Mouse (Mus musculus) layer of hippocampus, postnatal 36 days (tissue): ENCODE results near the gene Tia1. TPM values are rescaled to one million over a fixed set of nuclear protein-coding genes. Genes with fewer than 3 reads are reported as not detected.
A peak's percentile ranks its signal among the peaks of the same experiment; 100 is the strongest.

Experiments used
- DNase-seq, 2 experiments: peaks; one replicate each; pipeline ENCODE4 v3.0.0; 2022
- total RNA-seq, 2 experiments: library from RNA; stranded (reverse); gene quantifications; 2 replicates each; pipeline ENCODE4 v1.2.3; 2021

Tia1 gene
- total RNA-seq, 2 experiments from 2014 or later, result 131 to 154 TPM

DNA sequence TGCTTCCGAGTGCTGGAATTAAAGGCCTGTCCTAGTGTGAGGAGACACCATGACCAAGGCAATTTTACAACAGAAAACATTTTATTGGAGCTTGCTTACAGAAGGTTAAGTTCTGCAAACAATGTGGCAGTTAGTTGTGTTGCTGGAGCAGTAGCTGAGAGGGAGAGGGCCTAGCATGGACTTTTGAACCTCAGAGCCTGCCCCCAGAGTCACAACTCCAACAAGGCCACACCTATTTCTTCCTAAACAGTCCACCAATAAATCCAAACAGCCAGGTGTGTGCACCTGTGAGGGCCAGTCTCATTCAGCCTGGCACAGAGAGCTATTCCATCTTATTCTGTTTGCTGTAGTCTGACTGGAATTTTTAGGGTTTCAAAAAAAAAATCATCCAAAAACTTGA is 29.7 kb downstream of the Tia1 start:
- DNase-seq, result no peak

DNA sequence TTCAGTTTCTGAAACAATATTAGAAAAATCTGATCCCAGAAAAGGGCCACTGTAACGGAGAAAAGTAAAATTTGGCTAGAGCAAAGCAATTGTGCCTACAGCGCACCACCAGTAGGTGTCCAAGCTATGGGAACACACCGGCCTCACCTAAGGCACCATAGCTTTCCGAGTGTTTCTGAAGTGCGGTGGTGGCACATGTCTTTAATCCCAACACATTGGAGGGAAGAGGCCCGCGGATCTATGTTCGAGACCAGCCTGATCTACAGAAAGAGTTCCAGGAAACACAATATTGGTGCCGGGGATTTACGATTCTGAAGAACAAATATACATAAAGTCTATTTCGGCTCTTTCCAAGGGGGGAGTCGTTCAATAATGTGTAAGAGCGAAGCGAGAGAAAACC is 33.7 kb downstream of the Tia1 start:
- DNase-seq, result peak; percentile 18 to 27

DNA sequence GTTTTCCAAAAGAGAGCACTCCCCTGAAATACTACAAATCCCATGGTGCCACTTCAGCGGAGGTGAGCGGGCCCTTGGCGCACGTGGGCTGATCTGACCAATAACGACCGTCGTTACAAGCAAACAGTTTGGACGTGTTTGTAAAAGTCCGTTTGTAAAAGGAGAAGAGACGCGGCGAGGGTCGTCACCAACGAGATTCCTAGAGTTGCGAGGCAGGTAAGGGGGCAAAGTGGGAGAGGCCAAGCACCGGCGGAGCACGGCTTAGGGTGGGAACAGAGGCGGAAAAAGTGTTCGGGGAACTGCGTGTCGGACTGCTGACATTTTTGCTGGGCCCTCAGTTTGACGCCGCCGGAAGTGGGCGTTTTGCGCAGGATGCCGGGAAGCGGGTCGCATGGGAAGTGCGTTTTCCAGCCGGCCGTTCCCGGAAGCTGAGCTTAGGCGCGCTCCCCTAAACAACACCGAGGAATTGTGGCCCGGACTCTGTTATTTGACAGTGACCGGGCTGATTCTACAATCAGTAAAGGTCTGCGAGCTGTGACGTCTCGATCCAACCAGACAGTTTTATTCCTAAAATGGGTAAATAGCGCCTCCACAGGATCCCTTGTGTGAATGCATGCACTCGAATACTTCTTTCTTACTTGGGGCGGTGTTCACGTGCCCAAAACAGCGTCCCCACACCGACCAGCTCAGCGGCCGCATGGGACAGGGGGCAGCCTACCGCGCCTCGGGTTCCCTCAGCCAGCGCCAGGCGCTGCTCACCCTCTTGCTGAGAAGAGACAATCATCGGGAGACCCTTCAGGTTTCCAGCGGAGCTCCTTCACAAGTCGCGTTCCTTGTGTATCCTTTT is 34.5 kb downstream of the Tia1 start, which contains the start of gene C87436:
Gene C87436, plus strand, starts transcription at position 103 of the 847 bp plus-strand sequence.
- peak; percentile 97 for DNase-seq

DNA sequence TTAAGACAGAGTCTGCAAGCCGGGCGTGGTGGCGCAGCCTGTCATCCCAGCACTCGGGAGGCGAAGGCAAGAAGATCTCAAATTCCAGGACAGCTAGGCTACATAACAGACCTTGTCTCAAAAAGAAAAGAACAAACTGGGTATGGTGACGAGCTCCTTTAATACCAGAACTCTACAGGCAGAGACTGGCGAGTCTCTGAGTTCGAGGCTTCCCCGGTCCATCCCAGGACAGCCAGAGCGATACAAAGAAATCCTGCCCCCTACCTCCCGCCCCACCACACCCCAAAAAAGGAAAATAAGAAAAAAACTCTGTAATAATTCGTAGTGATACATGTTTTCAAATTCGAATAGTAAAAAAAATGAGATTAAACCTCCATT is 35.1 kb downstream of the Tia1 start:
- DNase-seq, result no peak

DNA sequence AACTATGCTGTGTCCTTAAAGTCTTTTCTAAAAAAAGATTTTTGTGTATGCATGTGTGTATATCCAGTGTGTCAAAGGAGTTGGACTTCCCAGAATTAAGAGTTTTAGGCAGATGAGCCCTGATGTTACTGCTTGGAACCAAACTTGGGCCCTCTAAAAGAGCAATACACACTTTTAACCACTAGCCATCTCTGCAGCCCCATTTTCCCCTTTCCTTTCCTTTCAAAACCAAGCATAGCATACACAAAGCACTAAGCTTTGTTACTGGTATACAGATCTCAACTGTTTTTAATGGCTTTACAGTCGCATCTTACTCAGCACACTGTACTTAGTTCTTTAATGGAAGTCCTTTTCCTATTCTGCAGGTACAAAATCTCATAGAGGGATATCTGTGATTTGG is 35.5 kb downstream of the Tia1 start:
- DNase-seq, result no peak

DNA sequence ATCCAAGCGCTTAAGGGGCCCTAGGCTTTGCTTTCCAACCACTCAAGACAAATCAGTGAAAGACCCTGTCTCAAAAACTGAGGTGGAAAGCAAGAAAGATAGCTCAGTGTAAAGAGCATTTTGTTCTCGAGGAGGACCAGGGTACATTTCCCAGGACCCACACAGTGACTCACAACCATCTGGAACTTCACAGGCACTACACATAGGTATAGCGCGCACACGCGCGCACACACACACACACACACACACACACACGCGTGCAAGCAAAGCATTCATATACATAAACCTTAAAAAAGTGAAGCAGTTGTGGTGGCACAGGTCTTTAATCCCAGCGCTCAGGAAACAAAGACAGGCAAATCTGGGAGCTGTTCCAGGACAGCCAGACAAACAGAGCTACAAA is 37.6 kb downstream of the Tia1 start:
- no peak for DNase-seq

DNA sequence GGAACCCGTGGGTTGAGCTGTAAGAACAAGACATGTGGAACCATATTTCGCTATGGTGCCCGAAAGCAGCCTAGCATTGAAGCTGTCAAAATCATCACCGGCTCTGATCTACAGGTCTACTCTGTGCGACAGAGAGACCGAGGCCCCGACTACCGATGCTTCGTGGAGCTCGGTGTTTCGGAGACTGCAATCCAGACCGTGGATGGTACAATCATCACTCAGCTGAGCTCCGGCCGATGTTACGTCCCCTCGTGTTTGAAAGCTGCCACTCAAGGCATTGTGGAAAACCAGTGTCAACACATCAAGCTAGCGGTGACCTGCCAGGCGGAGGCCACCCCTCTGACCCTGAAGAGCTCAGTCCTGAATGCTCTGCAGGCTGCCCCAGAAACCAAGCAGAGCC is 41.5 kb downstream of the Tia1 start:
- no peak for DNase-seq

DNA sequence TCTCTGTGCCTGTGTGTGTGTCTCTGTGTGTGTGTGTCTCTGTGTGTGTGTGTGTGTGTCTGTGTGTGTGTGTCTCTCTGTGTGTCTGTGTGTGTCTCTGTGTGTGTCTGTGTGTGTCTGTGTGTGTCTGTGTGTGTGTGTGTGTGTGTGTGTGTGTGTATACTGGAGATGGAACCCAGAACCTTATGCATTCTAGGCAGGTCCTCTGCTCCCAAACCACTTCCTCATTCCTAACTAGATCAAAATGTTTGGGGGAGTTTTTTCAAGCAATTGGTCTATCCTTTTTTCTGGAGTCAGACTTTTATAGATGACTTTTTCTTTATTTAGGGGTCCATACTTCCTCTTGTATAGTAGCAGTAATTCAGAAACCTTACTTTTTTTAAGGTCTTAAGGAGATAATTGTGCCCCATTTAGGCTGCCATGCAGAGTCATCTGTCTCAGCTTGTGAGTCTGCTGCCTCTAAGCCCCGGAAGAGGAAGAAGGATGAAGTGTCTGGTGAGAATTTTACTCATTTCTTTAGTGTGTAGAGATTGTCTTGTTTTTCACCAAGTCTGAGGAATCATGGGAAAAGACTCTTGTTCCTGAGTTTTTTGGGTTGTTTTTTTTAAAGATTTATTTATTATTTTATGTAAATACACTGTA is 43.0 kb downstream of the Tia1 start:
- DNase-seq, result no peak

DNA sequence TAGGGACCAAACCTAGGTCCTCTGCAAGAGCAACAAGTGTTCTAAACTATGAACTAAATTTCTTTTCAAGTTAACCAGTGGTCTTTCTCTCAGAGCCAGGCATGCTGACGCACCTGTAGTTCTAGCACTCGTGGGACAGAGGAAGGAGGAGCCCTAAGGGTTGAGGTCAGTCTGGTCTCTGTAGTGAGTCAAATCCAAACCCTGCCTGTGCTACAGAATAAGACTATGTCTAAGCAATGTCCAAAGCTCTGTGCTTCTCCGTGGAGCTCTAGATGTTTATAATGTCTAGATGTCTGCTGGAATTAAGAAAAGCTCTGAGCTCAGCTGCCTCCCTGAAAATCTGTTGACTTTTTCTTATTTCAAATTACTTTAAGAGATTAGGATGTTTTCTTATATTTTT is 52.7 kb downstream of the Tia1 start:
- DNase-seq, result no peak

DNA sequence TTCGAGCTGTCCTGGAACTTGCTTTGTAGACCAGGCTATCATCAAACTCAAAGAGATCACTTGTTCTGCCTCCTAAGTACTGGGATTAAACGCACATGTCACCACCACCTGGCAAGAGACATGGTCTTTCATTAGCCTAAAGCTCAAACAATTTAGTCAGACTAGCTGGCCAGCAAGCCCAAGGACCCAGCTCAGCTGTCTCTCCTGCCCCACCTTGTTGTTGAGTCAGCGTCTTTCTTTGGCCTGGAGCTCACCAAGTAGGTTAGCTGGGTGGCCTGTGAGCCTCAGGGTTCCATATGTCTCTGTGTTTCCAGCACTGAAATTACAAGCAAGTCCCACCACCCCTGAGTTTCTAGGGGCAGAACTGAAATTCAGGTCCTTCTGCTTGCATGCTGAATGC is 59.1 kb downstream of the Tia1 start:
- no peak for DNase-seq

DNA sequence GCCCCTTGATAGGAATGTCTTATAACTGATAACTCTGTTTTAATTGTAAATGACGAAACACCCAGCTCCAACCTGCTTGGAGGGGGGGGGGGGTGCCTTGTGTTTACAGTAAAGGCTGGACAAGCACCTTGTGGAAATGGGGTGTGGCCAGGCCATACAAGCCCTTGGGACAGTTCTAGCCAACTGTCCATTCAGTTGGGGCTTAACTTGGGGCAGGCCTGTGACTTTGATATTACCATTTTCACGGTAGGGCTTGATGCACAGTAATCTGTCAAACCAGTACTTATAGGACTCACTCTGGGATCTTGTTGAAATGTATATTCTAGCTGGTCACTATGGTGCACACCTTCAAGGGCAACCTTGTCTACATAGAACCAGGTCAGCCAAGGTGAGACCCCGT is 67.3 kb downstream of the Tia1 start:
- DNase-seq, result no peak

DNA sequence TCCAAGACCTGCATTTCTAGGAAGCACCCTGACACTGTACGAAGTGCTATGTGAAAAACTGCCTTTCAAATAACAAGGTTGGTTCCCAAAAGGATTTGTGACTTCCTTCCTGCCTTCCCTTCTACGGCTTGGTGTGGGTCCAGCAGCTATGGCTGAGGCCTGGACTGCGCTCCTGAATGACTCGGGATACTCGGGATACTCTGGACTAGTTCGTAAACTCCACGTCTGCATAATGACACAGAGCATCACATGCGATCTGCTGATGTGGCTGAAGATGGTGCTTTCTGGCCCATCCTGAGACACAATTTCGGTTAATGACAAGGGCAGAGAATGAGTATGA is 67.7 kb downstream of the Tia1 start:
- DNase-seq, result no peak

DNA sequence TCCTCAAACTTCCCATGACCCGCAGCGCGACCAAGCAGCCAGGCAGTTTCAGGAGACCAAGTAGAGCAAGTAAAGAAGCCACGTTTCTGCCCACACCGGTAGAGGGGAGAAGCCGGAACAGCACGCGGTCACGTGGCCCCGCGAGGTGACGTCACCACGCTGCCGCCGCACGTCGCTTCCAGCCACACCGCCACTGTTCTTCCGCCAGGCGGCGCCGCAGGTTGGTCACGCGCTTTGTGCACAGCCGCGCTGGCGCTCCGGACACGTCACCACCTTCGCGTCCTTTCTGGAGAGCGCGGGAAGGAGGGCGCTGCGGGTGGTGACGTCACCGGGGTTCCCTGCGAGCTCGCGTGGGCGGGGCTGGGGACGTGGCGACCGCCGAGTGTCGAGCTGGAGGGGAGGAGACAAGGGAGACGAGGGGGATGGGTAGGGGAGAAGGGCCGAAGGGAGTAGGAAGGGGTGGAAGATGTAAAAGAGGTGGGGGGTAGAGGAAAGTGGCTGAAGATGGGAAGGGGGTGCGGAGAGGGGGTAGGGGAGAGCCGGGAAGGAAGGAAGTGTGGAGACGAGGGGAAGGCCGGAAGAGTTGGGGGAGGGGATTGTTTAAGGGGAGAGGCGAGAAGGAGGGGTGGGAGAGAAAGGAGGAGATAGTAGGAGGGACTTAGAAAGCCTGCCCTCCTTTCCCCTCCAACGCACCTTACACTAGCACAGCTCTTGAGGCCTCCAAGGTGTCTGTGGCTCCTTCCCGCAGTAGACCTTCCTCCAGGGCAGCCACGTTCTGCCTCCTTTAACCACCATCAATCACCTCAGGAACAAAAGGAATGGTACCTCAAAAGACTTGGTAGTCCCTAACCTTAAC is 68.3 kb downstream of the Tia1 start:
- DNase-seq, result peak; percentile 100

DNA sequence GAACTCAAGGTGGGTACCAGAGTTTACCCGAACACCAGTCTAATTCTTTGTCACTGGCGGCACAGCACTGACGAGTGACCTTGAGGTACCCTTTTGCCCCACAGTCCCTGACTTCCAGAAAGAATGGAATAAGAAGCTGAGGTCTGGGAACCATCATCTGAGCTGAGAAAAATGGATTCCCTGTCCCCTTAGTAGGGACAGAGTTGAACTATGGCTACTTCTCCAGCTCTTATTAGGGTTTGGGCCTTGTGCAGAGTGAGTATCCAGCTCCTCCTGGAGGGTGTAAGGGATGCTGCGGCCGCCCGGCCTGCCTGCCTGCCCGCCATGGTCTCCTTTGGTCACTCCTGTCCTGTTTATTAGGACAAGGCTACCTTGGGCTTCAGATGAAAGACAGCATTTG is 69.1 kb downstream of the Tia1 start:
- DNase-seq, result no peak

DNA sequence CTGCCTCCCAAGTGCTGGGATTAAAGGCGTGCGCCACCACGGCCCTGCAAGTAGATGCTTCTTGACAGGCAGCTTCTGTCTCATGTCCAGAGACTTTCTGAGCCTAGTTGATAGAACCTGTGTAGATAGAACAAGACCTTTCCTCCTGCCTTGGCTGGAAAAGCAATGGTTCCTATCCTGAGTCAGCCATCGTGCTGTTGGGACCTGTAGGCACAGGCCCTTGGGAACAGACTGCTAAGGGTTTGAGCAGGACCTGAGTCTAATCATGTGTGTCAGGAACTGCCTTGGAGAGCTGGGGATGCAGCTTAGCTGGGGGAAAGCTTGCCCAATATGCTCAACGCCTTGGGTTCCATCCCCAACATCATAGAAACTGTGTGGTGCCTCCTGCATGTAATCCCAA is 70.1 kb downstream of the Tia1 start:
- DNase-seq, result no peak

DNA sequence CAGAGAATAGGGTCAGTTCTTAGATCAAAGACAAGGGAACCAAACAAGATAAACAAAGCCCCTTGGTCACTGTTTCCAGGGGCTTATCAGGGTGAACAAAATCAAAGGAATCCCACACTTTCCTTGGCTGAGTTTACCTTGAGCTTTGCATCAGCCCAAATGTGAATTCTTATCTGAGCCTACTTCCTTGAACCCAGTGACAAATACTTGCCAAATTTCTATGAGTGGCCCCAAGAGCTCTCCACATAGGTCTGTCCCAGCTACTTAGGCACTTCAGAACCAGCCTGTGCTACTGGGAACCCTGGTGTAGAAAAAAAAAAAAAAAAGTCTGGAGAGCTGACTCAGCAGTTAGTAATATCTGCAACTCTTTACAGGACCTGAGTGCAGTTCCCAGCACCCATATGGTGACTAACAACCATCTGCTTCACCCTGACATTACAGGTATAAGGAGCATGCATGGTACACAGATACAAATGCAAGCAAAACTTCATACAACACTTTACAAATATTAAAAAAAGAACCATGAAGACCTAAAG is 70.7 kb downstream of the Tia1 start:
- no peak for DNase-seq

DNA sequence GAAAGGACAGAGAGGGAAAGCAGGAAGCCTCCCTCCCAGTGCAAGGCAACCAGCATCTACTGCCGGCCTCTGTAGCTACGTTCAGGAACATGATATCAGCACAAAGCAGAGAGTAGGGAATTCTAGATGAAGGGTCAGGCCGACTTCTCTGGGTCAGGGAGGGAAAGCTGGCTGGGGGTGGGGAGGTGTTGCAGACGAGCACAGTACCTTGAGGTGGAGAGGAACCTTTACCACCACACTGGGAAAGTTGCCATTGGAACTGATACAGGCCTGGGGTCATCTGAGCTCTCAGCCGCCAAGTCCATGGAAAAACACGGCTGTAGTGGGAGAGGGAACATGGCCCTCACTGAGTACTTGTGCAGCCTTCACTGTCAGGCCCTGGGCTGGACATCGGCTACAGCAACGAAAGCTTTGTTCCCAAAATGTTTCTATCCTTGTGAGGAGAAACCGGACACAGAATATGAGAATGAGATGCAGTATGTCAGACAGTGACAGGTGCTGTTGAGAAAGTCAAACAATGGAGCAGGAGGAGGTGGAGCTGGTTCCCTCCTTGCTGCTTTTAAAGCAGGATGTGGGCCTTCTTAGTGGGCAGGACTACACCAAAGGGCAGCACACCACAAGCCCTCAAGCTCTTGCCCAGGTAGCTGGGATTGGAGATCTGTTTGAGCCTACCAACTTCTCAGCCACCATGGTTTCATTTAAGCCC is 71.6 kb downstream of the Tia1 start:
- no peak for DNase-seq

DNA sequence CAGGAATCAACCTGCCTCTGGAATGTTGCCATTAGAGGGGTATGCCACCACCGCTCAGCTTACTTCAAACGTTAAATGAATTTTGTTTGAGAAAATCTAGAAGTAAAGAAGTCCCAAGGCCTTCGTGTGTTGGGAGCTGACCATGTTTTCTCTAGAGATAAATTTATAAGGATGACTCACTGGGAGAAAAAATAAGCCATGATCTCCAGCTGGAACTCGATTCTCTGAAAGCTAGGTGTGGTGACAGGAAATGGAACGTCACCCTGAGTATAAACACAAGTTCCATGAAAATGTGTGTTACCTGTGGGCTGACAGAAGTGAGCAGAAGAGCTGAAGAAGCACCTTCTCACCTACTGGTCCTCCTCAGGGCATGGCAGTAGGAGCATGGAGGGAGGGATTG is 72.9 kb downstream of the Tia1 start:
- DNase-seq, result no peak

DNA sequence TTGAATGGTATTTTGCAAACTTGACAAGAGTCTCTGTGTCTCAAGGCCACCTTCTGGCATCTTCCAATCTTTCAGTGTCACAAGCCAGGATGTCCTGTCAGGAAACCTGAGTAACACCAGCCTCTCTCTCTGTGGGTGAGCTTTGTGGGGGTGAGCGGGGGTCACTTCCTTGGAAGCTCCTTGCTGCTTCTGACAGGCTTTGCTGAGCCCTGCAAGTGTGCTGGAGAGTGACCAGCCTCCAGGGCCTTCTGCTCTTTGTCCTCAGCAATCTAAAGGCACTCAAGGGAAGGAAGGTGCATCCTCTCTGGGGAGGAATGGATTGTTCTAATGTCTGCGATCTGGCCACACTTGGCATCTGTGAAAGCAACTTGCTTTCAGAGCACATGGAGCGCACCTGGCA is 75.3 kb downstream of the Tia1 start:
- no peak for DNase-seq

DNA sequence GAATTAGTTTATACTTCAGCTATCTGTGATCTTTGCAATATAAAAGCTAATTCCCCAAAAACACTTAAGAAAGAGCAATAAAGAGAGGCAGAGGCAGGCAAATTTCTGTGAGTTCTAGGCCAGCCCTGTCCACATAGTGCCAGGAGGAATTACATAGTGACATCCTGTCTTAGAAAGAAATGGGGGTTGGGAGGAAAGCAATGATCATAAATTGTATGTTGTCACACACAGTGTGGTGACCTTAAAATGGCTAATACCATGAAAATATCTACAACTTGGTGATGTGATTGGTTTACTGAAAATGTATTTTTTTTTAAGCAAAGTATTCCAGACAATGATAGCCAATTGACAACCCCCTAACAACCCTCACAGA is 75.8 kb downstream of the Tia1 start:
- no peak for DNase-seq

DNA sequence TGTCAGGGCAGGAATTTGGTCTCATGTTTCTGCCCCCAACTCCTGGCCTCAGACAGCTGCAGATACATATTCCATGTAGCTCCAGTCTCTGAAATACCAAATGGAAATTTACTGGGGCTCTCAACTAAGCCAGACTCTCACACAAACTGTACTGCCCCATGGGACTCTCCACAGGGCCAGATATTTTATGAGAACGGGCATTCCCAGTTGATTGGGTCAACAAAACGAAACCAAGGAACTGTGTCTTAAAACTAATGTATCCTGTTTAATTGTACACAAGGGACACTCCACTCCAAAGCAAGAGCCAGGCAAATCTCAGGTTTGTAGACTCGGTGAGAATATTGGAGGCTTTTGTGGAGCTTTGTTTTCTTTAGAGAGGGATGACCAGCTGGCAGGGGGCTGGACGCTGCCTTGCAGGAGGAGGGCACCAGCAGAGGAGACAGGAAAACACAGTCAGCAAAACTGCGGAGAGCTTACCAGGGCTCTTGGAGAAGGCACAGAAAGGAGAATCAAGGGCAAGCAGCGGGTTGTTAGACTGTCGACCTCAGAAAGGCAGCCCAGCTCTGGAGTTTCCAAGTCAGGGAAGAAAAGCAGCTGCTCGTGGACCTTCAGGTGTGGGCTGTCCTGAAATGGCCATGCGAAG is 76.3 kb downstream of the Tia1 start:
- peak in 1 of 2 experiments; percentile 5 for DNase-seq

DNA sequence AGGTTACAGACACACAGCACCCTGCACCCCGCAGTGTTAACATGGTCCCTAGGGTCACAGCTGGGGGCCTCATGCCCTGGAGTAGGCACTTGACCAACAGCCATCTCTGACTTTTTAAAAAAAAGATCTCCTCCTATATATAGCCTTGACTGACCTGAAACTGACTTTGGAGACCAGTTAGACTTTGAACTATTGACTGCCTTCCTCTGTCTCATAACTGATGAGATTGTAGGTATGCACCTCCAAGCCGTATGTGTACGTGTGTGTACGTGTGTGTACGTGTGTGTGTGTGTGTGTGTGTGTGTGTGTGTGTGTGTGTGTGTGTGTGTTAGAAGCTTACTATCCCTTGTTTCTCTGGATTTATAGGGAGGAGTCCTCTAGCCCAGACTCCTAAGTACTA is 77.9 kb downstream of the Tia1 start:
- DNase-seq, result no peak
